8 mouse cellular contexts compared by ENCODE assay signal in the genomic region with DNA sequence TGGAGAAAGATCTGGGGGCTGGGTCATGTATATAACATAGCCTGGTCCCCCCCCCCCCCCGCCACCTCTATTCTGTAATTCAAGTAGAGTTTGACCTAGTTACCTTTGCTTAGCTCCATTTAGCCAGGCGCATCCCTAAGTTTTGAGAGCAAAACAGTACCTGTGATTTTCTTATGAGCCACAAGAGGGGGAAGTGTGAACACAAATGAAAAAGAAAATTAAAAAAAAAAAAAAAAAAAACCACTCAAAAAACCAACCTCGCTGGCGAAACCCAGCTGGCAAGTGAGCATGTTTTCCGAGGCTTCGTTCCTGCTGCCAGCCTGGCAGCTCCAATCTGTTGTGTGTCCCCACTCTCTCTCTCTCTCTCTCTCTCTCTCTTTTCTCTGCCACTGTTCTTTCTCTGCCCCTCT.
DNase-seq lines count a peak whose midpoint lies in the region; ATAC-seq and TF ChIP-seq lines count a peak whose summit lies in the region.

No protein-coding gene starts in this region.

- in situ Hi-C loops in Patski (cut with MboI; ENCODE audit: low pct_unique_long_range_greater_than_20kb) = no loop called here

- no peaks in the 10 kb centered on the region for H3K36me3 ChIP-seq in hindbrain, embryonic 15.5 days
- no peaks in the 10 kb centered on the region for H3K36me3 ChIP-seq in limb, embryonic 15.5 days
- H3K36me3 ChIP-seq in stomach, embryonic 16.5 days (ENCODE audit: control insufficient read depth, insufficient read depth, low read length) = no peaks in the 10 kb centered on the region

- CTCF ChIA-PET in Patski (lab: Charles Lee) = interaction anchor here (0.7 kb wide), 1 partner anchor 1171 kb away, joined by 4 read pairs; no protein-coding TSS in a partner anchor

- peaks cover 18% of the 10 kb centered on the region; the same call in 1 of the 2 replicates for H3K4me1 ChIP-seq in hindbrain, embryonic 15.5 days (replicated peaks)
- H3K4me1 ChIP-seq in limb, embryonic 15.5 days = 0 out of 2 replicates have a peak, but pooled peaks cover 5% of the 10 kb centered on the region
- H3K4me1 ChIP-seq in stomach, embryonic 16.5 days (ENCODE audit: control insufficient read depth, insufficient read depth, low read length) = peaks cover 3% of the 10 kb centered on the region; the same call in 1 of the 2 replicates

- POLR2A ChIA-PET in Patski (lab: Charles Lee) = no interaction called here

- TF ChIP-seq CTCF in Patski (IDR thresholded peaks at IDR 0.05) = peak; percentile 26

- H3K27ac ChIP-seq in hindbrain, embryonic 15.5 days (replicated peaks) = 0 out of 2 replicates have a peak overlapping the region, but pooled peaks have one; percentile 25
- H3K27ac ChIP-seq in limb, embryonic 15.5 days = no peak overlapping the region
- H3K27ac ChIP-seq in stomach, embryonic 16.5 days (ENCODE audit: low read length) = no peak overlapping the region

- peaks cover 17% of the 10 kb centered on the region for H3K27me3 ChIP-seq in Patski
- 0 out of 2 replicates have a peak, but pooled peaks cover 3% of the 10 kb centered on the region for H3K27me3 ChIP-seq in hindbrain, embryonic 15.5 days
- H3K27me3 ChIP-seq in limb, embryonic 15.5 days = 0 out of 2 replicates have a peak, but pooled peaks cover 4% of the 10 kb centered on the region
- no peaks in the 10 kb centered on the region for H3K27me3 ChIP-seq in stomach, embryonic 16.5 days (ENCODE audit: control insufficient read depth, insufficient read depth, low read length)

- H3K9ac ChIP-seq in hindbrain, embryonic 15.5 days = no peak overlapping the region
- no peak overlapping the region for H3K9ac ChIP-seq in limb, embryonic 15.5 days
- H3K9ac ChIP-seq in stomach, embryonic 16.5 days (ENCODE audit: low read length) = peak overlapping the region; percentile 58; the same call in 1 of the 2 replicates

- peak; percentile 55 for DNase-seq in layer of hippocampus, adult 11-12 months (ENCODE audit: low spot score)
- DNase-seq in layer of hippocampus, adult 9-10 months (ENCODE audit: low spot score) = no peak
- no peak for DNase-seq in Patski (ENCODE audit: low read depth, low spot score)
- peak; percentile 41 for DNase-seq in embryo, embryonic 11 days

- H3K9me3 ChIP-seq in hindbrain, embryonic 15.5 days = no peaks in the 10 kb centered on the region
- H3K9me3 ChIP-seq in limb, embryonic 15.5 days = no peaks in the 10 kb centered on the region
- no peaks in the 10 kb centered on the region for H3K9me3 ChIP-seq in stomach, embryonic 16.5 days (replicated peaks; ENCODE audit: control insufficient read depth, low read length)

- no peak for ATAC-seq in Patski
- peak; percentile 71; the same call in 1 of the 2 replicates for ATAC-seq in hindbrain, embryonic 15.5 days (ENCODE audit: low FRiP score, low read depth)
- no peak for ATAC-seq in limb, embryonic 15.5 days (ENCODE audit: insufficient number of reproducible peaks, low FRiP score, low TSS enrichment, low read depth)
- no peak for ATAC-seq in stomach, embryonic 16.5 days (ENCODE audit: insufficient read depth, low FRiP score)
- no peak for ATAC-seq in erythroid progenitor cell, adult 5-6 weeks (replicated peaks; ENCODE audit: low FRiP score, poor library complexity, severe bottlenecking)

- 27% methylated on average over 6 of the region's 6 CpGs for WGBS in hindbrain, embryonic 15.5 days
- WGBS in limb, embryonic 15.5 days = 21% methylated on average over 6 of the region's 6 CpGs
- WGBS in stomach, embryonic 16.5 days = 16% methylated on average over 6 of the region's 6 CpGs

- no peak overlapping the region for H3K4me3 ChIP-seq in hindbrain, embryonic 15.5 days
- no peak overlapping the region for H3K4me3 ChIP-seq in limb, embryonic 15.5 days
- 0 out of 2 replicates have a peak overlapping the region, but pooled peaks have one; percentile 16 for H3K4me3 ChIP-seq in stomach, embryonic 16.5 days (replicated peaks; ENCODE audit: low read length)

- H3K4me2 ChIP-seq in hindbrain, embryonic 15.5 days = peak overlapping the region; percentile 28; the same call in 1 of the 2 replicates
- 0 out of 2 replicates have a peak overlapping the region, but pooled peaks have one; percentile 24 for H3K4me2 ChIP-seq in limb, embryonic 15.5 days
- H3K4me2 ChIP-seq in stomach, embryonic 16.5 days (ENCODE audit: low read depth, low read length) = peak overlapping the region; percentile 41; the same call in 1 of the 2 replicates

Comparison
In these comparisons a context has a peak if more than half of its experiments do, and no peak if none do; other contexts are left out.
1. DNase-seq: peak in layer of hippocampus, adult 11-12 months (single experiment) and embryo, embryonic 11 days (single experiment); none in layer of hippocampus, adult 9-10 months (single experiment) and Patski (single experiment).
2. Peak in every context shown above with its lines, with median percentiles within 50 percentile points of each other: H3K4me2 ChIP-seq.